Mouse (Mus musculus) heart, embryonic 11.5 days (tissue): ENCODE data around the gene Pole2. TPM values are rescaled to one million over a fixed set of nuclear protein-coding genes. Genes with fewer than 3 reads are reported as not detected.

Experiments
- microRNA-seq: library from miRNA; unstranded; fragments of <30 nt; microRNA quantifications from one replicate; pipeline ENCODE4, GENCODE M21; 2016; ENCODE audit warnings: borderline number of aligned reads
- polyA plus RNA-seq: library from polyadenylated mRNA; unstranded; fragments of >200 nt; fragmentation: Nextera tagmentation; extraction: Ambion mirVana; gene quantifications from 2 replicates; pipeline ENCODE4 v1.2.1, GENCODE M21; 2014

The Pole2 gene
- polyA plus RNA-seq, 1 experiment from 2014 or later = 20.7 TPM

Small RNA genes within 50 kb of the gene (microRNA-seq; reads per million reads assigned to microRNA genes)
- gene Gm47287 (not detected), gene Gm47295 (2.0 reads per million, percentile 25 among the genes with 10 or more reads in this experiment)

Other genes starting within 250 kb of the Pole2 start
- gene Rps29, start 69.0 kb downstream of the Pole2 start, polyA plus RNA-seq = 1,249 and 1,400 TPM in 2 replicates
- gene Lrr1, start 59.4 kb downstream of the Pole2 start, polyA plus RNA-seq = 17.1 and 20.8 TPM in 2 replicates
- gene Rpl36al, start 44.1 kb downstream of the Pole2 start, polyA plus RNA-seq = 539 and 559 TPM in 2 replicates
- gene Mgat2, start 44.0 kb downstream of the Pole2 start, polyA plus RNA-seq = 35.3 and 37.3 TPM in 2 replicates
- 19.0 and 20.9 TPM in 2 replicates for gene Gm49383, start 31.1 kb downstream of the Pole2 start, polyA plus RNA-seq
- 6.2 and 9.2 TPM in 2 replicates for gene Dnaaf2, start 29.8 kb downstream of the Pole2 start, polyA plus RNA-seq
- 22.1 and 22.2 TPM in 2 replicates for gene Gm49384, start 23.9 kb downstream of the Pole2 start, polyA plus RNA-seq
- gene Klhdc1, start 13.0 kb upstream of the Pole2 start, polyA plus RNA-seq = 7.7 and 8.9 TPM in 2 replicates
- 151 and 157 TPM in 2 replicates for gene Klhdc2, start 68.5 kb upstream of the Pole2 start, polyA plus RNA-seq
- 62.1 and 69.9 TPM in 2 replicates for gene Nemf, start 129.0 kb upstream of the Pole2 start, polyA plus RNA-seq
- 38.0 and 41.6 TPM in 2 replicates for gene Arf6, start 144.0 kb upstream of the Pole2 start, polyA plus RNA-seq
- 1.3 and 1.5 TPM in 2 replicates for gene Gm9887, start 144.3 kb upstream of the Pole2 start, polyA plus RNA-seq